Mouse (Mus musculus) MEL (cell line): ENCODE data around the gene Zfp748. TPM values are rescaled to one million over a fixed set of nuclear protein-coding genes. Genes with fewer than 3 reads are reported as not detected.

Experiments
- DNase-seq: peaks from one replicate; pipeline ENCODE4 v3.0.0; 2011; ENCODE audit warnings: low read depth, low spot score
- H3K27ac ChIP-seq: 2 replicates; pipeline ENCODE4 v1.5.1; 2012; ENCODE audit warnings: low read depth, mild to moderate bottlenecking, control low read depth, low read length, moderate library complexity; ENCODE audit not compliant: control insufficient read depth
- H3K27me3 ChIP-seq, 2 experiments: fragments of 150-350 bp in 1 of 2; sonication (generic) in 1 of 2; 2 replicates each; pipeline ENCODE4 v1.6.1; 2012; ENCODE audit warnings: low read length in 2 of 2, mild to moderate bottlenecking in 2 of 2, improper control_type of control experiment in 1 of 2, moderate library complexity in 1 of 2; ENCODE audit not compliant: insufficient read depth in 2 of 2, control insufficient read depth in 1 of 2
- H3K36me3 ChIP-seq, 2 experiments: 2 replicates each; pipeline ENCODE4 v1.6.1; 2012 to 2014; ENCODE audit warnings: low read length in 2 of 2, improper control_type of control experiment in 1 of 2, inconsistent platforms in 1 of 2, mild to moderate bottlenecking in 1 of 2; ENCODE audit not compliant: insufficient read depth in 2 of 2, control insufficient read depth in 1 of 2
- H3K4me1 ChIP-seq, 2 experiments: fragments of 150-350 bp in 1 of 2; sonication (generic) in 1 of 2; 2 replicates each; pipeline ENCODE4 v1.6.1; 2012; ENCODE audit warnings: low read length in 2 of 2, improper control_type of control experiment in 1 of 2, mild to moderate bottlenecking in 1 of 2; ENCODE audit not compliant: insufficient read depth in 2 of 2, control insufficient read depth in 1 of 2
- H3K4me3 ChIP-seq, 2 experiments: fragments of 150-350 bp in 1 of 2; sonication (generic) in 1 of 2; 2 replicates each; pipeline ENCODE4 v1.5.1; 2012; ENCODE audit warnings: low read depth in 2 of 2, low read length in 2 of 2, mild to moderate bottlenecking in 2 of 2, moderate library complexity in 2 of 2, control low read depth in 1 of 2, improper control_type of control experiment in 1 of 2; ENCODE audit not compliant: control insufficient read depth in 1 of 2, insufficient read depth in 1 of 2
- H3K79me2 ChIP-seq: 2 replicates; pipeline ENCODE4 v1.6.1; 2012; ENCODE audit warnings: mild to moderate bottlenecking, low read length, moderate library complexity; ENCODE audit not compliant: control insufficient read depth, poor library complexity, insufficient read depth
- H3K9ac ChIP-seq: 2 replicates; pipeline ENCODE4 v1.6.1; 2012; ENCODE audit warnings: low read depth, mild to moderate bottlenecking, control low read depth, low read length, moderate library complexity; ENCODE audit not compliant: control insufficient read depth, poor library complexity, severe bottlenecking
- H3K9me3 ChIP-seq: fragments of 150-350 bp; sonication (generic); replicated peaks from 2 replicates; pipeline ENCODE4 v1.6.1; 2012; ENCODE audit warnings: mild to moderate bottlenecking, low read length, improper control_type of control experiment, moderate library complexity; ENCODE audit not compliant: insufficient read depth
- BHLHE40 ChIP-seq: IDR thresholded peaks from 2 replicates; pipeline ENCODE4 v1.6.1; 2012; ENCODE audit warnings: low read depth, mild to moderate bottlenecking, inconsistent platforms, low read length, improper control_type of control experiment, borderline replicate concordance
- E2F4 ChIP-seq: IDR thresholded peaks from 2 replicates; pipeline ENCODE4 v1.6.1; 2011; ENCODE audit warnings: low read depth, low read length, improper control_type of control experiment, borderline replicate concordance
- ELF1 ChIP-seq: IDR thresholded peaks from 2 replicates; pipeline ENCODE4 v1.6.1; 2014; ENCODE audit warnings: low read depth, mild to moderate bottlenecking, inconsistent platforms, low read length, improper control_type of control experiment, moderate library complexity
- EP300 ChIP-seq, 2 experiments: IDR thresholded peaks; 2 replicates each; pipeline ENCODE4 v1.6.1; 2011; ENCODE audit warnings: improper control_type of control experiment in 2 of 2, low read length in 2 of 2, low read depth in 1 of 2, mild to moderate bottlenecking in 1 of 2
- ETS1 ChIP-seq: IDR thresholded peaks from 2 replicates; pipeline ENCODE4 v1.6.1; 2012; ENCODE audit warnings: low read depth, mild to moderate bottlenecking, inconsistent platforms, low read length, improper control_type of control experiment, moderate library complexity
- GABPA ChIP-seq: IDR thresholded peaks from 2 replicates; pipeline ENCODE4 v1.6.1; 2012; ENCODE audit warnings: low read depth, mild to moderate bottlenecking, inconsistent platforms, low read length, improper control_type of control experiment, moderate library complexity
- GATA1 ChIP-seq: IDR thresholded peaks from 2 replicates; pipeline ENCODE4 v1.6.1; 2011; ENCODE audit warnings: low read depth, low read length, improper control_type of control experiment
- HCFC1 ChIP-seq: IDR thresholded peaks from 2 replicates; pipeline ENCODE4 v1.6.1; 2012; ENCODE audit warnings: low read depth, mild to moderate bottlenecking, inconsistent platforms, low read length, improper control_type of control experiment, moderate library complexity
- MAX ChIP-seq: IDR thresholded peaks from 2 replicates; pipeline ENCODE4 v1.6.1; 2011; ENCODE audit warnings: low read length, improper control_type of control experiment
- MXI1 ChIP-seq: IDR thresholded peaks from 2 replicates; pipeline ENCODE4 v1.6.1; 2011; ENCODE audit warnings: mild to moderate bottlenecking, low read depth, low read length, improper control_type of control experiment
- MYB ChIP-seq: IDR thresholded peaks from 2 replicates; pipeline ENCODE4 v1.6.1; 2011; ENCODE audit warnings: mild to moderate bottlenecking, low read depth, low read length, improper control_type of control experiment
- MYC ChIP-seq: IDR thresholded peaks from 2 replicates; pipeline ENCODE4 v1.6.1; 2011; ENCODE audit warnings: low read depth, mild to moderate bottlenecking, low read length, improper control_type of control experiment, moderate library complexity
- NELFE ChIP-seq: IDR thresholded peaks from 2 replicates; pipeline ENCODE4 v1.6.1; 2011; ENCODE audit warnings: low read depth, low read length, improper control_type of control experiment
- RCOR1 ChIP-seq: IDR thresholded peaks from 2 replicates; pipeline ENCODE4 v1.6.1; 2012; ENCODE audit warnings: low read depth, mild to moderate bottlenecking, inconsistent platforms, low read length, improper control_type of control experiment
- SIN3A ChIP-seq: IDR thresholded peaks from 2 replicates; pipeline ENCODE4 v1.6.1; 2012; ENCODE audit warnings: low read length, improper control_type of control experiment, inconsistent platforms
- USF2 ChIP-seq, 2 experiments: IDR thresholded peaks; 2 replicates each; pipeline ENCODE4 v1.6.1; 2011 to 2012; ENCODE audit warnings: improper control_type of control experiment in 2 of 2, low read length in 2 of 2, borderline replicate concordance in 1 of 2, inconsistent platforms in 1 of 2, low read depth in 1 of 2, mild to moderate bottlenecking in 1 of 2; ENCODE audit not compliant: insufficient read depth in 1 of 2
- ZKSCAN1 ChIP-seq: IDR thresholded peaks from 2 replicates; pipeline ENCODE4 v1.6.1; 2012; ENCODE audit warnings: low read depth, mild to moderate bottlenecking, inconsistent platforms, low read length, improper control_type of control experiment, moderate library complexity
- polyA plus RNA-seq, 2 experiments: library from polyadenylated mRNA; stranded (reverse) in 1 of 2; unstranded in 1 of 2; fragments of >175 nt in 1 of 2; fragments of >200 nt in 1 of 2; gene quantifications; 2 replicates each; pipeline versions ENCODE4 v1.2.1 to v1.2.4; 2012; ENCODE audit warnings: low replicate concordance in 2 of 2, low read depth in 1 of 2; ENCODE audit not compliant: insufficient read length in 2 of 2, insufficient read depth in 1 of 2, missing spikeins in 1 of 2
- total RNA-seq: library from RNA; depleted of rRNA; stranded (reverse); fragments of 300-350 nt; gene quantifications from 2 replicates; pipeline ENCODE4 v1.2.3, GENCODE M21; 2012

Zfp748 gene
- total and polyA plus RNA-seq, 3 experiments, result 4.0 to 4.9 TPM; not detected in 1

DNA sequence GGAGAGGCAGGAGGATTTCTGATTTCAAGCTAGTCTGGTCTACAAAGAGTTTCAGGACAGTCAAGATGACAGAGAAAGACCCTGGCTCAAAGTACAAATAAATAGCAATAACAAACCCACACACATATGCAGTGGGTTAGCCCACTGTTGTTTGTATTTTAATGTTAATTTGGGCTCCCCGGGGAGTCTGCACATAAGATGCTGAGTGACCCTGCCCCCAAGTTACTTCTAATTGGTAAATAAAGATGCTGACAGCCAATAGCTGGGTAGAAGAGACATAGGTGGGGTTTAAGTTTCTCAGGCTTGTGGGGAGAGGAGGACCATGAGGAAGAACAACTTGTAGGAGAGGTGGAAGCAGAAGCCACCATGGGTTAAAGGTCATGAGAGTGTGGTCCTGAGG lies 7.7 kb downstream of the Zfp748 start:
- Histone ChIP-seq H3K4me1 (no peaks in the 10 kb centered on the region), H3K4me3 (no peak overlapping the region), H3K27me3 (no peaks in the 10 kb centered on the region), H3K36me3 (peaks cover 0 to 35% of the 10 kb centered on the region in 2 experiments; a peak in 2 of 4 replicates), H3K79me2 (peaks cover 18% of the 10 kb centered on the region), H3K9ac (no peak overlapping the region), H3K27ac (no peak overlapping the region), H3K9me3 (no peaks in the 10 kb centered on the region)
- no peak for DNase-seq
- TF ChIP-seq ELF1, result no peak
- TF ChIP-seq RCOR1, result no peak
- no peak for TF ChIP-seq MYB
- TF ChIP-seq GABPA, result no peak
- TF ChIP-seq USF2 (IDR thresholded peaks at IDR 0.05; ENCODE audit: borderline replicate concordance in 1 of 2, insufficient read depth in 1 of 2, low read depth in 1 of 2, low read length in 2 of 2), result no peak
- no peak for TF ChIP-seq ZKSCAN1
- TF ChIP-seq ETS1, result no peak
- no peak for TF ChIP-seq MAX
- no peak for TF ChIP-seq E2F4
- no peak for TF ChIP-seq GATA1

DNA sequence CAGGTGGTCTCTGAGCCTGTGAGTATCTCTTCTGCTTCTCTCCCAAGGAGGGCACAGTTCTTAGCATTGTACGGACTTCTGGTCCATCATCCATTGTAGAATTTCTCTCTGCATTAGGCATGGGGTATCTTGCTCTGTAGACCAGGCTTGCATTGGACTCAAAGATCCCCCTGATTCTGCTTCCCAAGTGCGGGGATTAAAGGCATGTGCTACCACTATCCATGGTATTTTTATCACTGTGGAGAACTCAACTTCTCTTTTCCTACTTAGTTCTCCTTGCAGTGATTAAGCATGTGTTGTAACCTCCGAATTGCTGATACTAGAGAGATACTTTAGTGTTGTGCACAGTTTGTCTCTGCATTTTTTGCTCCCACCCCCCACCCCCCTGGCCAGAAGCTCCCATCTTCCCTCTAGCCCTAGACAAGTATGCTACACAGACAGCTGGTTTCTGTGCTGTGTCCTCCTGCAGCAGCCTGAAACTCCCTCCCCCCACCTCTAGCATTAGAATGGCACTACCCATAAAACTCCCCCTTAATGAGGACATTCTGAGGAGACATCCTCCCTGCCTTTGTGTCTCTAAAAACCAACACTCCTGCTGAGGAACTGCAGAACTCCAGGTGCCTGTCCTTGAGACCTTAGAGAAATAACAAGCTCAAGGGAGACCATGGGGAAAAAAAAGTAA lies 26.4 kb downstream of the Zfp748 start:
- peak; percentile 70 for DNase-seq
- H3K79me2 ChIP-seq, result peaks cover 21% of the 10 kb centered on the region
- H3K4me3 ChIP-seq, result peak overlapping the region; percentile 72 to 97
- H3K27me3 ChIP-seq, result no peaks in the 10 kb centered on the region
- peak overlapping the region; percentile 36 for H3K27ac ChIP-seq
- TF ChIP-seq GATA1 (peak; percentile 40; the same call in 1 of the 2 replicates), MAX (peak; percentile 77), SIN3A (peak; percentile 50), RCOR1 (peak; percentile 57), MXI1 (peak; percentile 77), HCFC1 (no peak), MYC (peak; percentile 75; the same call in 1 of the 2 replicates), EP300 (IDR thresholded peaks at IDR 0.05; ENCODE audit: low read depth in 1 of 2, low read length in 2 of 2) (peak; percentile 24 to 41; a peak in 2 of 4 replicates), BHLHE40 (0 out of 2 replicates have a peak, but pooled peaks have one; percentile 11), NELFE (no peak), ETS1 (no peak)
- TF ChIP-seq, all 39 proteins: peak for 8
- H3K36me3 ChIP-seq, result peaks cover 0 to 9% of the 10 kb centered on the region in 2 experiments; a peak in 2 of 4 replicates
- H3K9me3 ChIP-seq, result no peaks in the 10 kb centered on the region
- peaks cover 0 to 4% of the 10 kb centered on the region in 2 experiments; a peak in 1 of 4 replicates for H3K4me1 ChIP-seq
- peak overlapping the region; percentile 59 for H3K9ac ChIP-seq
